Mouse (Mus musculus): Measurements from ENCODE around the gene G6pc2.

- no peak for TF ChIP-seq CTCF (IDR thresholded peaks at IDR 0.05; ENCODE audit: extremely low read depth, insufficient read depth, low read length)
- TF ChIP-seq POLR2A (IDR thresholded peaks at IDR 0.05; ENCODE audit: extremely low read depth, insufficient read depth, low read length) = no peak
Observed at GRCm38 (mm10) chr2:69170395-69171077, 40.3 kb upstream of the G6pc2 start.

Data from cortical plate, adult 2 months (tissue).